Mouse (Mus musculus): ENCODE results near the gene Rbfox2.

DNA sequence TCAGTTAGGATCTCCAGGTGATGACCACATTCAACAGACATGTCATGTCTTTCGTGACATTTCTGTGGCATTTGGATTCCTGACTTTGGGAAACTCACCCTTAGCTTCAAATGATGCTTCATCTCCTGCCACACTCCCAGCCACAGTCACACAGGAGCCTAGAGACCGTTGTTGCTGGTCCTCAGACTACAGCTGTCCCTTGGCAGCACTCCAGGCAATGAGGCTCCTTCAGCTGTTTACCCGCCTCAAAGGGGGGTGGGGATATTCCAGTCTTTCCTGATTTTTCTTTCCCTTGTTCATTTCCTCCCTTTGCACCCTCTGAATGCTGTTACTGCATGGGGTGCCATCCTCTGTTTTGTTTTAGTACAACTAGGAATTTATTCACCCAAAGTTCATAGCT, 150.3 kb downstream of the Rbfox2 start:
- TF ChIP-seq CTCF (IDR thresholded peaks at IDR 0.05; ENCODE audit: low read depth, low read length) = no peak
- TF ChIP-seq POLR2A (IDR thresholded peaks at IDR 0.05; ENCODE audit: insufficient read depth, low read length) = no peak
- TF ChIP-seq EP300 (IDR thresholded peaks at IDR 0.05; ENCODE audit: insufficient read depth, low read depth, low read length) = no peak
